Mouse (Mus musculus) liver, adult 2 months (tissue): ENCODE data around the gene H2-Eb2.

Source experiments
- CTCF ChIP-seq: fragments of 200-500 bp; IDR thresholded peaks from 2 replicates; pipeline ENCODE4 v1.5.1; 2011; ENCODE audit warnings: low read depth, low read length, control low read depth
- POLR2A ChIP-seq: fragments of 200-500 bp; IDR thresholded peaks from 2 replicates; pipeline ENCODE4 v1.6.1; 2011; ENCODE audit warnings: low read length, control low read depth; ENCODE audit not compliant: insufficient read depth; ENCODE audit errors: extremely low read depth

DNA sequence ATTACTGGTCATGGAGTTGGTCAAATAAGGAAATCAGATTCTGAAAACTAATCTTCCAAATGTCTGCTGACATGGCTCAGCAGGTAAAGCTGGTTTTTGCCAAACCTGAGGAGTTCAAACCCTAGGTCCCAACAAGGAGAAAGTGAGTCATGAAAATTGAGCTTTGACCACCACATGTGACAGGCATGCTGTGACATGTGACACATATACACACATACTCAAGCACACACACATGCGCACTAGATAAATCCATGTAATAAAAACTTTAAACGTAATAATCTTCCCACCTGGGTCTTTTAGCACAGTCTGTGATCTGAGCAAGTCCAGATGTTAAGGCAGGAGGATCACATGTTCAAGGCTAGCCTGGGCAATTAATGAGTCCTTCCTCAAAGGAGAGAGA is 21.7 kb upstream of the H2-Eb2 start:
- TF ChIP-seq CTCF, result no peak
- TF ChIP-seq POLR2A, result no peak
